Mouse (Mus musculus): ENCODE measurements around the gene Pard3.

Gene Pard3

DNA sequence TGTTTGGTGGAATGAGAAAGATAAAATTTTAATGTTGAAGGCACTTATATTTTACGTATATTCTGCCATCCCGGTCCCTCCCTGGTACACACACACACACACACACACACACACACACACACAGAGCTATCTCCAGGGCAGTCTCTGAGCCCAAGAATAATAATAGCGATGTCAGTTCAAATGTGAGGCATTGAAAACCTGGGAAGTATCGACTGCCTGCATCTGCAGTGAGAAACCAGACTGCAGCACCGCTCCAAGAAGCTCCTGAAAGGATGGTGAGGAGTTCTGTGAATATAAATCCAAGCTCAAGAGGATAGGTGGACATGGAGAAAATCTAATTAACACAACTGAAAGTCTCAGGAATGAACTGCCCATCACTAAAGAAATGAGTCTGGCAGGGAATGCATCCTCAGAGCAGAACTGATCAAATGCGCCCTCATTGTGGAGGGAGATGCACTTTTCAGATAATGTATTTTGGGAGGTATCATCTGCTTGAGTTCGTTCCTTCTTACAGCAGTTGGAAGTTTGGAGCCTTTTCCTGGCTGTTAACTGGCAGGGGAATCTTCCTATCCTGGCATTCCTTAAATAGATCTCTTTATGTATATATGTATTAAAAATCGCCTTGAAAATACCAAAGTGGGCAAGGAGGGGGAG lies 471.6 kb downstream of the Pard3 start:
- no peak for DNase-seq (ENCODE audit: extremely low spot score, low read depth, low spot score)

DNA sequence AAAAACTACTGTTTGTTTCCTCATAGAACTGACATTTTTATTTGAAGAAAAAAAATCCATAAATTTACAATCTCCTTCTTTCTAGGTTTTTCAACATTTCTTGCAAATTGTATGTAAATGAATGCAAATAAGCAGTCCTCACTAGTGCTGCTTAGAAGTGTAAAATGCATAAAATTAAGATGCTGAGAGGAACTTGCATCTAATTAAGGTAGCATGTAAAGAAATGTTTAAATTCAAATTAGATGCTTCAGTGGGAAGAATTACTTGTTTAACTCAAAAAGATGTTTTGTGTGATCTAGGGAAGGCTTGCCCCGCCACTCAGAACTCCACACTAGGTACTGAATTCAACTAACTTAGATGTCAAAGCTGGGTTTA lies 472.1 kb downstream of the Pard3 start:
- no peak for DNase-seq (ENCODE audit: extremely low spot score, low read depth, low spot score)

DNA sequence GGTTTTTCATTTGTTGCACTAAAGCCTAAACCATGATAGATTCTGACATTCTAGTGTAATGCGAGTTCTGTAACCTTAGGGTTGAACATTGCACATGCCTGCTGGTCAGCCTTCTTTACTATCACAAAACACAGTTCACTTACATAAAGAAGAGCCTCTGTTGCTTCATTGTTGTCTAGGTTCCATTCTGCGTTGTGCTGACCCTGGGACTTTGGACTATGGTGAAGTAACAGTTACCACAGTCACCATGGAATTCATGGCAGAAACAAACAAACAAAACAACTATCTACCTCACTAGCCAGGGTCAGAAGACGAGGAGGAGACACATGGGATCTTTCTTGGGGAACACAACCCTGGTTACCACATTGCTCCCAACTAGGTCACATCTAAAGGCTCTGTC lies 476.1 kb downstream of the Pard3 start:
- no peak for DNase-seq (ENCODE audit: extremely low spot score, low read depth, low spot score)

DNA sequence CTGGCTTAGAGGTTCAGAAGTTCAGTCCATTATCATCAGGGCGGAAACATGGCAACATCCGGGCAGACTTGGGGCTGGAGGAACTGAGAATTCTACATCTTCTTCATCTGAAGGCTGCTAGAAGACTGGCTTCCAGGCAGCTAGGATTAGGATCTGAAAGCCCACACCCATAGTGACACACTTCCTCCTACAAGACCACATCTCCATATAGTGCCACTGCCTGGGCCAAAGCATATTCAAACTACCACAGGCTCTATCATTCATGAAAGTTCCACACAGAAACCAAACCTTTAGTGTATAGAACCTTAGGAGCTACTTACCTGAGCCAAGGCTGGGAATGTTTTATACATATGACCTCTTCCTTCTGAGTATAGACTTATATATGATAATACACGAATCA lies 476.6 kb downstream of the Pard3 start:
- DNase-seq (ENCODE audit: extremely low spot score, low read depth, low spot score): no peak

DNA sequence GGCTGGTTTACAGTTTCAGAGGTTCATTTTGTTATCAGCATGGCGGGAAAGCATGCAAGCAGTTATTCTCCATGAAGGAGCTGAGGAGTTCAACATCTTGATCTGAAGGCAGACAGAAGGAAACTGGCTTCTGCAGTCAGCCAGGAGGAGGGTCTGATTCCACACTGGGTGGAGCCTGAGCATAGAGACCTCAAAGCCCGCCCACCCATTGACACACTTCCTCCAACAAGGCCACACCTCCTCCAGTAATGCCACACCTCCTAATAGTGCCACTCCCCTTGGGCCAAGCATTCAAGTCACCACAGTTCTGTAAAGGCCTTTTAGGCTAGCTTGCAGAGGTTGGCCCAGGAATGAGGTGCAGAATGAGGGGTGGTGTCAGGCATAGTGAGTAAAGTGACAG lies 478.5 kb downstream of the Pard3 start:
- no peak for DNase-seq (ENCODE audit: extremely low spot score, low read depth, low spot score)

DNA sequence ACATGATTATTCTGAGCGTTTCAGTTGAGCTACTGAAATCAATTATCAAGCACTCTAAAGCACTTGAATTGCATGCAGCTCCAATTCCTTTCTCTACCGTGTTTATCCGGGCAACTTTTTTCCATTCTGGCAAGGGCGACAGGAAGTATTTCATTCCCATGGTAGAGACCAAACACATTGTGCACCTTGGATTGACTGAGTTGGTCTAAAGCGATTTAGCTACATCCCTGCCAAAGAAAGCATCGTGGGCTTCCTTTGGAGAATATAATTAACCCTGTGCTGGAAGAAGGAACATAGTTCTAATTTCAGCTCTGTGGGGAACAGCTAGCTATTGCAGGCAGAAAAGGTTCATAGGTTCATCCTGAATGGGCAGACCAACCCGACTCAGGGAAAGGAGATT lies 480.0 kb downstream of the Pard3 start:
- no peak for DNase-seq (ENCODE audit: extremely low spot score, low read depth, low spot score)

DNA sequence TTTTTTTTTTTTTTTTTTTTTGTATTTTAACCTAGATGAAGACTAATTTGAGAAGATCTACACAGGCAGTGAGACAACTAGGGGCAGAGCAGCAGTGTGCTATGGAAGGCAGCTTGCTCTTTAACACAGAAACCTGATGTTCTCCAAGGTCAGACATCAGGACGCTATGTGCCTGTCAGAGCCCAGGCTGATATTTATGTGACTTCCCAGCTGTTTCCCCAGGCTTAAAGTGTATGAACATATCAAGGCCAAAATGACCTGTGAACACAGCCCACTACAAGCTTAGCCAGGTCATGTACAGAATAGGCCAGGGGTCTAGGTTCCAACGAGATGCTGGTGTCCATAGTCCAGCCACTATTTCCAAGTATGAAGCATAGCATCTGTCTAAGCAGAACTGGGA lies 482.5 kb downstream of the Pard3 start:
- DNase-seq (ENCODE audit: extremely low spot score, low read depth, low spot score): no peak

DNA sequence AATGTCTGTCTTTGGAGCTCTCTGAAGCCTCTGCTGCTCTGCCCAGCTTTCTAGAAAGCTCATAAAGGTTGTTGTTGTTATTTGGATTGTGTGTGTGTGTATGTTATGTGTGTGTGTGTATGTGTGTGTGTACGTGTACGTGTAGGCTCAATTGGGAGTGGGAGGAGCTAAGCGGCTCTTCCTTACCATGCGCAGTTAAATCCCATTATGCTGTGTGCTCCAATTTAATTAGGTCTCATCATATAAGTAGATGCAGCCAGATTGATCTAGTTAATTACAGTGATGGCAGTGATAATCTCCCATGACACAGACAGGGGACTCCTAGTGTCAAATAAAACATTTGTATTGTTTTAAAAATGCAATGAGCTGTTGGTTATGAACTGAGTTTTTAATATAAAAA lies 487.2 kb downstream of the Pard3 start:
- DNase-seq (ENCODE audit: extremely low spot score, low read depth, low spot score): no peak

DNA sequence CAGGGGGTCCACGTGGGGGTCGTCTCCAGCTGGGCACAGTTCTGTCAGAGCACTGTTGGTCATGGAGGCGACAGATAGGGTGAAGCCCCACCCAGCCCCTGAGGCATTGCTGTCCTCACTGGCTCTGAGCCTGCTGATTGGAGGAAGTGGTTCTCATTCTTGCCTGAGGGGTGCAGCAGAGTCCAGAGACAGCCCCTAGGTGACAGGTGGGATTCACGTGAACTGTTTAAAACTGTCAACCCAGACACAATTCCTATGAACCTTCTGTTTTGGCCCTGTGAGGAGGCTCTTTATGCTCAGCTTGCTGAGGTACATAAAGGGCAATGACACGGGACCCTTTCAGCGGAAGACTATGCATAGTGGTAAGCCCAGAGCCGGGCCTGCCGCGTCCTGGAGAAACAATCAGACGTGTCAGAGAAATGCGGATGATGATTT lies 488.5 kb downstream of the Pard3 start:
- DNase-seq (ENCODE audit: extremely low spot score, low read depth, low spot score): no peak

DNA sequence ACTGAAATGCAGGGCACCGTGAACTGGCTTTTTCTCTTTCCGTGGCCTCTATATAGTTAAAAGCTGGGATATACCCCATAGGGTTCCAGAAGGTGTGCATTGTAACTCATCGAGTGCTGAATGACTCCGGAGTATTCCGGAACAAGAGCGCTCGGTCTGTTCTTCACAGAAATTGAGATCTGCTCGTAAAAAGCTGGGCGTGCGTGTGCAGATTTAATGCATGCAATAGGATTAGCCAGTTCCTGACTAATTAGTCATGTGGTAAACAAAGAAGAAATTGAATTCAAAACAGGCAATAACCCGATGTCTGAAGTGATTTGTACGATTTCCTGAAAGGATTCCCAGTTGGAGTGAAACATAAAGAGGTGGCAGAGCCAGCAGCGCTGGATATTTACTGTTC lies 489.1 kb downstream of the Pard3 start:
- peak; percentile 37 for DNase-seq (ENCODE audit: extremely low spot score, low read depth, low spot score)

DNA sequence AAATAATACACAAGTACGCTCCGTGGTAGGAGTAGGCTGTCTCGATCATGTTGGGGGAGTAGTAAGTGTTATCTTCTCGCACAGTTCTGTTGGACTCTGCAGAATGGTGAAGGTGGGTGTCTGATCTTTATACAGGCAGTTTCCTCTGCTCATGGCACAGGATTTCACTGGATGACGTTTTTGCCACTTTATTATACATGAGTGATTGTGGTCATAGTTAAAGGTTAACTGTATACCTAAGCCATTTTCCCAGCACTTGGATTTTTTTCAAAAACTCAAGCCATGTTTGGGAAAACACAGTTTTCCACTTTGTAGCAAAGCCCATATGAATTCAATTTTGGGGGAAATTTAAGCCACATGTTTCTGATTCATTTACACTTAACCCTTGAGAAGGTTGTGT lies 489.9 kb downstream of the Pard3 start:
- DNase-seq (ENCODE audit: extremely low spot score, low read depth, low spot score): peak; percentile 66

DNA sequence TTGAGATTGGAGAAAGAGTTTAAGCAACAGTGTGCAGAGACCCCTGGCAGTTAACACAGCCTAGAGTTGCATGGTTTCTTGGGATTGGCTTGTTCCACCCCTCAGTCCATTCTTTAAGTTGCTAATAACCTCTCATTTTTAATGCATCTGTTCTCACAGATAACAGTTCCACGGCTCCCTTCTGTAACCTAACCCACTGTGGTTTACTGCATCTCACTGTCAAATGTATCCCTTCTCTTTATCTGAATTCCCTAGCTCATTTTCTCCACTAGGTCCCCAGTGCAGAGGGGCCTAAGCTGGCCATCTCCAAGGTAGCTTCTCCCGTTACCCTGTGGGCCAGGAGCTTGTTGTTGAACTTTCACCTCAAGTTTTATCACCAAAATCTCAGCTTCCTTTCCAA lies 492.1 kb downstream of the Pard3 start:
- no peak for DNase-seq (ENCODE audit: extremely low spot score, low read depth, low spot score)

DNA sequence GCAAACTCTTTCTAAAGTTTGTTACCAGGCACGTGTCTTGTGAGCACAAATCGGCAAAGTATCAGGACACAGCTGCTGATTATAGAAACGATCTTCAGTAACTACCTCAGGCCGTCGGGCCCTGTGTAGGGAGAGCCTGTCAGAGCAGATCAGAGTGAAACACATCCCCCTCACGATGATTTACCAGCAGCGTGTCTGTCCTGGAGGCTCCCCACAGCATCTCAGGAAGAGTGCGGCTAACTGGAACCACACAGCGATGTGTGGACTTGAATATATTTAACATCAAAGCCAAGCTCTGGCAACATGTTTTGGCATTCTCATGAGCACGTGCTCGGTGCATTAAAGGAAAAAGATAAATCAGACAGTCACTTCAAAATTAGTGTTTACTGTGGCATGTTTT lies 493.3 kb downstream of the Pard3 start:
- DNase-seq (ENCODE audit: extremely low spot score, low read depth, low spot score): no peak

DNA sequence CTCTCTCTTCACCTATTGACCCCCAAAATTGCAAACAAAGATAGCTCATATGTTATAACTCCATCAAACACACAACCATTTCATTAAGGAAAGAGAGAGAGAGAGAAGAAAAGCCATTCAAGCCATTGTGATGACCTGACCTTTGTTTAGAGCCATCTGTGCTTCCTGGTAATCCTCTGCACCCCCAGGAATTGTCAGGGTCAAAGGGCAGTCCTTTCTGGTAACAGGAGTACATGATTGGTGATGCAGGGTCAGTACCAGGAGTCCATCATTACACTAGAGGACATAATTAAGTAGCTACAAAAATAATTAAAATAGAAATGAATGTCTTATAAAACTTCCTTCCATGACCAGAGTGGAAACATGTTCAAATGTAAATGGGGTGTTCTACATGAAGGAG lies 493.9 kb downstream of the Pard3 start:
- no peak for DNase-seq (ENCODE audit: extremely low spot score, low read depth, low spot score)

DNA sequence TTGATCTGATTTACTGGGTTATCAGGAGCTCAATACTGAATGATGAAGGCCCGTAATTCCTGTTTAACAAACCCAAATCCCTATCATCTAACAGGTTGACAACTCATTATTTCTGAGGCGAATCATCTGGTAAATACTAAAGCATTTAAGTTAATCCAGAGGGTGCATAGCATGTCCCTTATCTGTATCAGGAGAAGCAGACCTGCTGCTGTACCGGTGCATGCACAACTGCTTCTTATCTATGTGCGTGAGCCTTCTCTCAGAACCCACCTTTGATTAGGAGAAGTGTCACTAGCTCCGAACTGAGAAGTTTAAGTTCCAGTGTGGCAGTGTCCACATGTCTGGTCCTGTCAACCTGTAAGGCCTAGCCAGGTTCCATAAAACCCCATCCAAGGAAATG lies 499.9 kb downstream of the Pard3 start:
- no peak for DNase-seq (ENCODE audit: extremely low spot score, low read depth, low spot score)

DNA sequence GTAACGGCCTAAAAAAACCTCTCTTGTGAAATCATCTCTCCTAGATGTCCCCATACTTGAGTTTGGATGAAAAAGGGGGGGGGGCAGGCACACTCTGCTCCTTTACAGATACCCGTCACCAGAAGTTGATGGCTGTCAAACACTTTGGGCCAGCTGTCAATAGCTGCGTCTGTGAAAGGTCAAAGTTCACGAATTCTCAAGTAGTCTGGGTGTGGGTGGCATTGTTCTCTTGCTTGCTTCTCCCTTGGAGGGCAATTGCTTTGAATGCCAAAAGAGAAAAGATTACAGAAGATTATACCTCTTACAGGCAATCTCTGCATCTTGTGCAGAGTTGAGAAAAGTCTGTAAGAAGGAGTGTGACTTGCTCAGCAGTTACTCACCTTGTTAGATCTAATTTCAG lies 500.7 kb downstream of the Pard3 start:
- DNase-seq (ENCODE audit: extremely low spot score, low read depth, low spot score): no peak

DNA sequence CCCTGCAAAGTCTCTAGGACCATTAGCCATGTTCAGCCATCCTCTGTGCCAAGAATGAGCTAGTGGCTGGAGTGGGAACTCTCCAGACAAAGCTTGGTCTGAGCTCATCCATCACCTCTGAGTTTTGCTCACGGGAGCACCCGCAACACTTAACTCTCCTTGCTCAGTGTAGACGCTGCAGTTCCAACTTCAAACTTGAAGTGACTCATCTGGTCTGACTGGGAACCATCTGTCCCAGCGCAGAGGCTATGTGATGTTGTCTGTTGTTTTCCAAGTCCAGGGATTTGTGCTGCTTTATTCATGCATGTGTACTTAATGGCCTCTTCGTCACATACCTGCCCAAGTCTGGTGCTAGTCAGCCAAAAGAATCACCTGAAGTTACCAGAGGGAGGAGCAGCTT lies 505.5 kb downstream of the Pard3 start:
- no peak for DNase-seq (ENCODE audit: extremely low spot score, low read depth, low spot score)

DNA sequence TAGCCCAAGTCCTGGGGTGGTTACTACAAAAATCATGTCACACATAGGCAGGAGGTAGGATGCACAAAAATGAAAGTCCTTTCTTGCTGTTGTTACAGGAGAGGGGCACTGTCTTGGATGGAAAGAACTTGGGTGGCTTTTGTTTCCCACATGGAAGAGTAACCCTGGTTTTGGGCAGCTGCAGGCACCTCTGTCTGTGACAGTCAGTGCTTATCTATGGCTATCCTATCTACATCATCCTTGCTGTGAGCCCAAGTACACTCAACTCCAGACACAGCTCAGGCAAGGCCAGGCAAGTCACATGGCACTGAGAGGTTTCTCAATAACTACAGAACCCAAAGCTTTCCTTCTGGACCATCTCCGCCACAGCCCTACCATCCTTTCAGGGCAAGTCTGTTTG lies 506.8 kb downstream of the Pard3 start:
- DNase-seq (ENCODE audit: extremely low spot score, low read depth, low spot score): no peak

DNA sequence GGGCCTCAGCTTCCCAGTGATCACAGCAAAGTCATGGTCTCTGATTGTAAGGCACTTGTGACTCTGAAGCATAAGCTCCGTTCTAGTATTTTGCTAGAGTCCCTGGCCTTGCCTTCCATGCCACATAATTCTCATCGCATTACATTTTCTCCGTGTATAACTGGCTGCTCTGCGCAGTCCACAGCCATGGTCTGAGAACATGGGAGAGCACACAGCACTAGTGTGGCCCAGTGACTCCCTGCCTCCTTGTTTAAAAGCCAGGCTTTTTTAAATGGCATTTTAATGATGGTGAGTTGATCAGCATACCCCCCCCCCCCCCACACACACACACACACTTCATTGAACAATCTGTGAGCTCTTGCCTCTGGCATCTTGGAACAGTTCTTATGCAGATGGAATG lies 508.8 kb downstream of the Pard3 start:
- no peak for DNase-seq (ENCODE audit: extremely low spot score, low read depth, low spot score)

DNA sequence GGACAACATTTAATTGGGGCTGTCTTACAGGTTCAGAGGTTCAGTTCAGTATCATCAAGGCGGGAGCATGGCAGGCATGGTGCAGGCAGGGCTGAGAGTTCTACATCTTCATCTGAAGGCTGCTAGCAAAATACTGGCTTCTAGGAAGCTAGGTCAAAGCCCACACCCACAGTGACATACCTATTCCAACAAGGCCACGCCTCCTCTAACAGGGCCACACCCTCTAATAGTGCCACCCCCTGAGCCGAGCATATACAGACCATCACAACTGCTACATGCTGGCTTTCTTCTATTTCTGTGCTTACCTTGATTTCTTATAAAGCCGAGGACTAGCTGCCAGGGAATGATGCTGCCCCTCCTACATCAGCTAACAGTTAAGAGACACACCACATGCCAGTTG lies 513.0 kb downstream of the Pard3 start:
- DNase-seq (ENCODE audit: extremely low spot score, low read depth, low spot score): no peak

DNA sequence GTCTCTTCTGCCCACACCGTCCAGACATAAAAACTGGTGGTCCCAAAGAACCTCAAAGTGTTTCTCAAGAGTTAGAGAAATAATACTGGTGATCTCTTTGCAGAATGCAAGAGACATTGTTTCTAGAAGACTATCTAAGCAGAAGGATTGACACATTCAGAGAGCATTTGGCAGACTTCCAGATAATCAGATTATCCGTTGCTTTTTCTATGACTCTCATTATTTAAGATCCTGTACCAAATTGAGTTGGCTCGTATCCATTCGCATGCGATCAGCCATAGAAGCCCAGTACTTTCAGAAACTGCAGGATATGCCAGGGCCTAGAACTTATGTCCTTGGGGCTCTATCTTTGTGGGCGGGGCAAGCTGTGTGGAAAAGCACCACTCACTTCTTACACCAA lies 514.0 kb downstream of the Pard3 start:
- no peak for DNase-seq (ENCODE audit: extremely low spot score, low read depth, low spot score)

DNA sequence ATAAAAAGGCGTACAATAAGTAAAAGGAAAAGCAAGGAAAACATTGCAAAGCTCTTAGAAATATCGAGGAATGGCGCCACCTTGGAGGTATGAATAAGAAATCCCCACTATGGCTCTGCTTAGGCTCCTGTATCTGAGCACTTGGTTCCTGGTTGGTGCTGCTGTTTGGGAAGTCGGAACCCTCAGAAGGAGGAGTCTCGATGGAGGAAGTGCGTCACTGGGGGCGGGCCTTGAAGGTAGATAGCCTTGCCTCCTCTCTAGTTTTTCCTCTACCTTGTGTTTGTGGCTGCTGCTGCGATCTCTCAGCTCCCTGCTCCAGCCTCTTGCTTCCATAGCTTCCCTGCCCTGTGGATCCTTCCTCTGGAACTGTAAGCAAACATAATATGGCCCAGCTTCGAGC lies 515.7 kb downstream of the Pard3 start:
- DNase-seq (ENCODE audit: extremely low spot score, low read depth, low spot score): no peak

DNA sequence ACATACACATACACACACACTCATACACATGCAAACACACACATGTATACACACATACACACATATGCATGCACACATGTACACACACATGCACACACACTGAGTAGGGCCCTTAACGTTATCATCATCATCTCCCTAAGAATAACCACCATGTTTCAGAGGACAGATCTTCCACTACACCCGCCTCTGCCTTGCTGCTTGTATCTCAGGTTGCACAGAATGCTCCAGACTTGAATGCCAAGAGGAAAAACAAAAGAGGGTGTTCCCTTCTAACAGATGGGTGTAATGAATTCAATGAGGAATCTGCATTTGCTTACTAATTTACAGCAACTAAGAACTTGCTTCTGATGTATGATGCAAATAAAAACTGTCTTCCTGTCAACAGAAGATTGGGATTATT lies 519.7 kb downstream of the Pard3 start:
- DNase-seq (ENCODE audit: extremely low spot score, low read depth, low spot score): no peak

DNA sequence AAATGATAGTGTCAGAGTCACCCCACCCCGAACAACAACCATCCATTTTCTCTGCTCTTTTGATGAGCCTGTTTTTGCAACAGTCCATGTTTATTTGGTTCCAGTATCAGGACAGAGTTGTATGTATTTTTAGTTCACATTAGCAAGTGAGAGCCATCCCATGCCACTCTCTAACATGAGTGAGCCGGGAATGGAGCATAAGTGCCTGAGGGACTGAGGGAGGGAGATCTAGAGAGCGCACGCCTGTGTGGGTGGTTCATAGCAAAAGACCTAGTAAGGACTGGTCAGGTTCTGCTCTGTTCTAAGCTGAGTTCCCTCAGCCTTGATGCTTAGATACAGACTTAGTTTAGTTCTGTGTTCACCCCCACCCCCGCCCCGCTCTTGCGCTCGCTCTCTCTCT lies 521.9 kb downstream of the Pard3 start:
- no peak for DNase-seq (ENCODE audit: extremely low spot score, low read depth, low spot score)

All from hindlimb bud, embryonic 11.5 days (tissue).